Mouse (Mus musculus): Measurements from ENCODE around the gene Olig3.

Olig3 gene

DNA sequence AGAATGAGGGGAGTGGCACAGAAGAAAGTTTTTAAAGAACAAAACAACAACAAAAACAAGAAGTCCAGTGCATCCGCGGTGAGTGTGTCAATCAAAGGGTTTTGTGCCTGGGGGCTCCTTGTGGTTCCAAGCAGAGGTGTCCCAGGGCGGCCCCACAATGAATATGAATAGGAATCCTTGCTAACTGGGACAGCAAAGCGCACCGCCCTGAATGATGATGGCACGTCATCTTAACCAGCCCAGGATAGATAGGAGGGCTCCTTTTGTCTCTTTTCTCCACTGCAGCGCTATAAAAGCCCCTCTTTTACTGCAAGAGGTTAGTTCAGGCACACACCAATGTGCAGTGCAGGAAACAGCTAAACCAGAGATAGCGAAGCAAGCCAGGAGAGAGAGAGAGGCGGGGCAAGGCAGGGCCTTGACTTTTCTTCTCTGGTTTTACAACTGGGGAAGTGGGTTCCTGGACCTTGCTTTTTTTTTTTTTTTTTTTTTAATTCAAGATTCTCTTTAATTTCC is at the start of gene Olig3:
TSS of gene Olig3 (plus strand) at position 463 of the 513 bp plus-strand sequence.
- no peak for DNase-seq (ENCODE audit: inconsistent age in 2 of 2, low spot score in 1 of 2)

GRCm38 (mm10) chr10:19309681-19310395 is 46.5 kb upstream of the Olig3 start:
- DNase-seq (ENCODE audit: inconsistent age in 2 of 2, low spot score in 1 of 2): no peak

DNA sequence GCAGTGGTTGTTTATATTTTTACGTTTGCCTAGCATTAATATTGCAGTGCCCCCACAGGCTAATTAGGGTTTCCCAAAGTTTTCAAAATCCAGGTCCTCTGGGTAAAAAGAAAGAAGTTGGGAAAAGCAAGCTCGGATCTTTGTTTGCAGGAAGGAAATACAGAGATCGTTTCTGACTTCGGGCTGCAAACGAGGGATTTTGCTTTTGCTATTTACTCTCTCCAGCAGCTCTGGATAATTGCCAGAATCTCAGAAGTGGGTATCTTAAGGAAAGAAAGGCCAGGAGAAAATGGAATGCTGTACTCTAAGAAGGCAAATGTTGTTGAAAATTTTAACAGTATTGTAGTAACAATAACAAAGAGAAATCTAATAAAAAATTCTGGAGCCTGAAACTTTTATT is 45.9 kb upstream of the Olig3 start:
- DNase-seq (ENCODE audit: inconsistent age in 2 of 2, low spot score in 1 of 2): no peak

DNA sequence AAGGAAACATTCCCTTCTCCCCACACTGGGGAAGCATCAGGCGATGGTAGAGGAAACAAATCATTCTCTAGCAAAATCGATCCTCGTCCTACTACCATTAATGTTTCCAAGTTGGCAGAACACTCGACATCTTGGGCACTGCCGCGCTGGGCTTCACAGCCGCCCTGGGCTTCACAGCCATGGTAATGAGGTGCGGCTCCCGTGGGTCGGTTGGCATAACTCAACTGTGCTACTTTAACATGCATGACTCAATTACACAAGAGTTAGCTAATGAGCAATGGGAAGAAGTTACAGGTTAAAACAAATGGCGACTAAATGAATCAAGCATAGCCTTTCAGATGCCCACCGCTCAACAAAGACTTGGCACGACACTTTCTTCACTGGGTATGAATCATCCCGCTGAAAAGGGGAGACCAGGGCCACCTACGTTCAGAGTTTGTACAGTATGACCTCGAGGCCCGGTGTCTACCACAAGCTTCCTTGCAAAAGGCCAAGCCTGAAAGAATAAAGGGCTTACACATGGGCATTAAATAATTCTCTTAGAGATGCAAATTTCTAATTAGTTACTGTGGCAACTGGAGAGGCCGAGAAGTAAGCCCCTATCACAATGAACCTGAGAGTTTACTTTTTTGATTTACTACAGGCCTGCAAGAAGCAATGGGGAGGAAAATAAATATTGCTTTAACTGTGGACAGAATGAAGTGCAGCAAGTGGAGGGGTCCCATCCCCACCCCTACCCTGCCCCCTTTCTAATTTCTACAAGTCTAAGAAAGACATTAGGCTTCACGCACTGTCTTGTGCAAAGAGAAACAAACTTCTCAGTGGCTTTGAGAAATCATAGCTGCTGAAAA is 38.1 kb upstream of the Olig3 start:
- DNase-seq (ENCODE audit: inconsistent age in 2 of 2, low spot score in 1 of 2): no peak

GRCm38 (mm10) chr10:19321781-19322180 is 34.6 kb upstream of the Olig3 start:
- DNase-seq (ENCODE audit: inconsistent age in 2 of 2, low spot score in 1 of 2): no peak

DNA sequence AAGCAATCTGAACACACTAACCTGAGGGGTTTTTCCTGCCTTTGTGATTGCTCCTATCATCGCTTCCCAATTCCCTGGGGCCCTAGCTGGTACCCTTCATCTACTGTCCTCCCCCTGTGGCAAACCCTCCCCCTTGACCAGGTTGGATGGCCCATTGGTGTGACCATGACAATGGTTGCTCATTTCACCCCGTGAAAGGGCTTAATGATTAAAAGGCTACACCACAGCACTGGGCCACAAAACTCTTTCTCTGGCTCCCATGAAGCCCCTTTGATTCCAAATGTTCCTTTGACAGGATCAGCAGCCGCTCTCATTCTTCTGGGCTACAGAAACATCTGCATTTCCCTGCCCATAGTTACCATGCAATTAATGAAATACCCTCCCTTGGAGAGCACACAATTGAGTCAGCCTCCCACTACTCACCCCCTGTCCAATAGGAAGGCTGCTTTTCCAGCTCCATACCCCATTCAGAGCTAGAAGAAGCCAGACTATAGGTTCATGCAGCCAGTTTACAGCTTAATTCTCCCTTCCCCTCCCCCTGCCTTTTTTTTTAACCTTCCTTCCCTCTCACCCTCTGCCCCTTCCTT is 27.0 kb upstream of the Olig3 start:
- DNase-seq (ENCODE audit: inconsistent age in 2 of 2, low spot score in 1 of 2): no peak

- peak in 1 of 2 experiments; percentile 29 for DNase-seq (ENCODE audit: inconsistent age in 2 of 2, low spot score in 1 of 2)
Measured at GRCm38 (mm10) chr10:19333425-19333824, 22.9 kb upstream of the Olig3 start.

DNA sequence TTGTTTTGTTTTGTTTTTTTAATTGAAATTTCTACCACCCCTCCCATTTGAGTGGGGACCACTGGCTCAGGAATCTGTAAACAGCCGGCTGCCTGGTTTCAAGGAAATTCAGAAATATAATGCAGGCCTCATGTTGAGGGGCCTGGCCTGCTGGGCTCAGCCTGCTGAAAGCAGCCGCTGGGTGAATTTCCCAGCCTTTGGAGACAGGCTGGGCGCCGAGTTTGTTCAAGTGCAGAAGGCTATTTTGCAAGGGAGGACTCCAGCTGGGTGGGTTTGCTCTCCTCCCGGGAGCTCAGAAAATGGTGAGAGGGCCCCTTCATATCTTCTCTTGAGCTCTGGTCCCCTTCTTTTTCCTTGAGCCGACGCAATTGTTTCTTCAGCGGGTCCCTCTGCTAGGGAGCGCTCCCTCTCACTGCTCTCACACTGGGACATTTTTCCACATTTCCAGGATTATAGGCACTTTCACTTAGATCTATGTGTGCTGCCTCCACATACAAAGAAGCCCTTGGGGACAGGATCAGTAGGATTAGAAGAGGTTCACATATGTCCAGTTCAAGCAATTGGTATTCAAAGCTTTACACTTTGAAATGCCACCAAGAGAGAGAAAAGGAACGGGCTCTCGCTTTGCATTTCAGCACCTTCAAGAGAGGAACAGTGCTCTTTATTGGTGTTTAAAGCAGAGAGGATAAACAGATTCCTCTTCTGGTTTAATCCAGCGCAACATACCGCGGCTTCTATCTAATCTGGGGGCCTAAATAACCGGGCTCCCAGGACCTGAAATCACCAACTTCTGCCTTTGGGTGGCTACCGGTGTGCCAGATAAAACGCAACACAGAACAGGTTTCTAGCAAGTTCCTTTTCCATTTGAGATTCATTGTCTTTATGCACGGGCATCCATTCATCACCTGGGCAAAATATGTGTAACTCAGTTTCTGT is 17.4 kb upstream of the Olig3 start:
- no peak for DNase-seq (ENCODE audit: inconsistent age in 2 of 2, low spot score in 1 of 2)

DNA sequence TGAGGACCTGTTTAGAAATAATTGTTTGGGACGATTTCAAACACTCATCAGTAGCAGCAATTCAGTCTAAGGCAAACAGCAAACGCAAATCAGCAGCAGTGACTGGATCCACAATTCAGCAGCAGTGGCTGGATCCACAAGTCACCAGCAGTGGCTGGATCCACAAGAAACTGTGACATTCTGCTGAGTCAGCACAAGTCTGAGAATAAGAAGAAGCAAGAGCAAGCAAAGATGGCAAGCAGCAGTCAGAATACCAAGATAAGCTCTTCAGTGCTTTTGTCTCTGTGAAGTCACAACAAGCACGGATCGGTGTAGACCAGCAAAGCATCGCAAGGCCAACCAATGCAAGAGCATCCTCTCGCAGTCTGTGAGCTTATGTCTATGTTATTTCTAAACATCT is 12.3 kb upstream of the Olig3 start:
- DNase-seq (ENCODE audit: inconsistent age in 2 of 2, low spot score in 1 of 2): no peak

DNA sequence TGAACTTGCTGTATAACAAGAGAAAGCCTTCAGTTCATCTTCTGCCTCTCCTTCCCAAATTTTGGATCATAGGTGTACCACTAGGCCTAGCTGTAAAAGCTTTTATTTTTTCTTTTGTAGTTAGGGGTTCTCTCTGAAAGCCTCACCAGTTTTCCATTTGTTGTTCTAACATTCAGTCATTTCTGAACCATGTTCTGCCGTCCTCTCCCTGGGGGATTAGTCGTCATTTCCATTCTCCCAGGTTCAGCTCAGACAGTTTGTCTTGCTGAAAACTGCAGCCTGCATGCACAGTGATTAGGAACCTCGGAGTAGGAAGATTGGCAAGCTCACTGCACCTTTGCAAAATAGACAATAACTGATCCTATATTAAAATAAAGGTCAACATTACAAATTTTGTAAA is 7.0 kb upstream of the Olig3 start:
- DNase-seq (ENCODE audit: inconsistent age in 2 of 2, low spot score in 1 of 2): no peak

- no peak for DNase-seq (ENCODE audit: inconsistent age in 2 of 2, low spot score in 1 of 2)
Measured at GRCm38 (mm10) chr10:19352006-19352877, 4.1 kb upstream of the Olig3 start.

DNA sequence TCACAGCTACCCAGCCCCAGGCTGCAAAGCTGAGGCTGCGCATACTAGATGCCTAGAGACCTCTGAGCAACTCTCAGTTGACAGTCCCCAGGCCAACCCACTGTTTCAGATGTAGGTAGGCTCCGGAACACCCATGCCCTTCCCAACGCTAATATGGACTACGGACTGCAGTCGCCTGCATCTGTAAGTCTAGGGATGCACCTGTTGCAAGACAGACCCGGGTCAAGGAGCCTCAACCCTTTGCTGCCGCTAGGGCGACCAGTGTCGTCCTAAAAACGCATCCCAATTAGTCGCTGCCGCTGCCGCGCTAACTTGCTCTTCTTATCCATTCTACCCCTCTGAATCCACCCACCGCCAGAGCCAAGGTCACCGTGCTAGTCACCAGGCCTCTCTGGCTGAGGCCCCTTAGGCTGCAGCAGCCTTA is 3.4 kb upstream of the Olig3 start:
- no peak for DNase-seq (ENCODE audit: inconsistent age in 2 of 2, low spot score in 1 of 2)

GRCm38 (mm10) chr10:19353631-19354030 is 2.7 kb upstream of the Olig3 start:
- no peak for DNase-seq (ENCODE audit: inconsistent age in 2 of 2, low spot score in 1 of 2)

- no peak for DNase-seq (ENCODE audit: inconsistent age in 2 of 2, low spot score in 1 of 2)
Measured at GRCm38 (mm10) chr10:19354146-19354545, 2.2 kb upstream of the Olig3 start.

DNA sequence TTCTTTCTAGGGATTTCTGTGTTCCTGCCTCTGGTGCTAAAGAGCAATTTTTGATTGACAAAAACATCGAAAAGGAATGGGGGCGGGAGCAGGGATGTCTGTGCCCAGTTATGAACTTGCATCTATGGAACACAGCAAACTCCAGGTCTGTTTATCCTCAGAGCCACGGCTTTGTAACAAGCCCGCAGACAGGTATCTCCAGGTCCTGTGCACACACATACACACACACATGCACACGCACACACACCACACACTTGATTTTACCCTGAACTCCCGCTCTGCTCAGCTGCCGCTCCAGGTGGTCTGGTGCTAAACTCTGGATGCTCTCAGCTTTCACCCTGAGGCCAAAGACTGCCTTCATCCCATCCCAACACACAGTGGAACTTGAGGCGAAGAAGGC is 1.3 kb upstream of the Olig3 start:
- DNase-seq (ENCODE audit: inconsistent age in 2 of 2, low spot score in 1 of 2): no peak

GRCm38 (mm10) chr10:19356720-19357641 is 648 bp downstream of the Olig3 start:
- DNase-seq (ENCODE audit: inconsistent age in 2 of 2, low spot score in 1 of 2): no peak

- no peak for DNase-seq (ENCODE audit: inconsistent age in 2 of 2, low spot score in 1 of 2)
Measured at GRCm38 (mm10) chr10:19357848-19358247, 1.5 kb downstream of the Olig3 start.

GRCm38 (mm10) chr10:19360446-19361300 is 4.3 kb downstream of the Olig3 start:
- DNase-seq (ENCODE audit: inconsistent age in 2 of 2, low spot score in 1 of 2): no peak
